Mouse (Mus musculus) lung, postnatal 14 days (tissue): ENCODE measurements around the gene Mtus2.
"Not testable (repeated sequence)": the region's sequence is repeated elsewhere in the genome, so short reads cannot be mapped to it uniquely, and the experiment has no call there.

Source experiments
- DNase-seq: peaks from one replicate; pipeline ENCODE4 v3.0.0; 2021

Gene Mtus2

GRCm38 (mm10) chr5:148130691-148131457 is 173.8 kb downstream of the Mtus2 start:
- DNase-seq, result no peak

GRCm38 (mm10) chr5:148131458-148132131 is 174.5 kb downstream of the Mtus2 start:
- peak; percentile 26 for DNase-seq

GRCm38 (mm10) chr5:148133448-148134060 is 176.4 kb downstream of the Mtus2 start:
- no peak for DNase-seq

GRCm38 (mm10) chr5:148141662-148142061 is 184.5 kb downstream of the Mtus2 start:
- DNase-seq, result no peak

- no peak for DNase-seq
Measured at GRCm38 (mm10) chr5:148146200-148146823, 189.2 kb downstream of the Mtus2 start.

GRCm38 (mm10) chr5:148151894-148152599 is 194.9 kb downstream of the Mtus2 start:
- no peak for DNase-seq

GRCm38 (mm10) chr5:148152600-148153402 is 195.7 kb downstream of the Mtus2 start:
- no peak for DNase-seq

GRCm38 (mm10) chr5:148153403-148153713 is 196.2 kb downstream of the Mtus2 start:
- no peak for DNase-seq

- DNase-seq, result no peak
Measured at GRCm38 (mm10) chr5:148154727-148155126, 197.6 kb downstream of the Mtus2 start.

GRCm38 (mm10) chr5:148159328-148159727 is 202.2 kb downstream of the Mtus2 start:
- peak; percentile 48 for DNase-seq

- no peak for DNase-seq
Measured at GRCm38 (mm10) chr5:148160529-148161154, 203.5 kb downstream of the Mtus2 start.

GRCm38 (mm10) chr5:148165111-148165510 is 208.0 kb downstream of the Mtus2 start:
- DNase-seq, result no peak

- DNase-seq, result no peak
Measured at GRCm38 (mm10) chr5:148175091-148175490, 218.0 kb downstream of the Mtus2 start.

GRCm38 (mm10) chr5:148175742-148176426 is 218.8 kb downstream of the Mtus2 start:
- DNase-seq, result no peak

GRCm38 (mm10) chr5:148176539-148176938 is 219.4 kb downstream of the Mtus2 start:
- DNase-seq, result not testable (repeated sequence)

GRCm38 (mm10) chr5:148179231-148179630 is 222.1 kb downstream of the Mtus2 start:
- DNase-seq, result no peak

GRCm38 (mm10) chr5:148180590-148181307 is 223.6 kb downstream of the Mtus2 start:
- peak; percentile 47 for DNase-seq

- no peak for DNase-seq
Measured at GRCm38 (mm10) chr5:148181308-148181630, 224.1 kb downstream of the Mtus2 start.

- no peak for DNase-seq
Measured at GRCm38 (mm10) chr5:148181901-148182300, 224.8 kb downstream of the Mtus2 start.

GRCm38 (mm10) chr5:148185898-148186297 is 228.8 kb downstream of the Mtus2 start:
- no peak for DNase-seq
